Mouse (Mus musculus) lung, adult 2 months (tissue): ENCODE results near the gene Npdc1.

ENCODE experiments used
- CTCF ChIP-seq: fragments of 200-500 bp; IDR thresholded peaks from 2 replicates; pipeline ENCODE4 v1.5.1; 2011; ENCODE audit warnings: mild to moderate bottlenecking, low read length, control low read depth; ENCODE audit not compliant: insufficient read depth
- POLR2A ChIP-seq: fragments of 200-500 bp; IDR thresholded peaks from 2 replicates; pipeline ENCODE4 v1.6.1; 2011; ENCODE audit warnings: low read depth, mild to moderate bottlenecking, control low read depth, low read length, borderline replicate concordance; ENCODE audit errors: extremely low read depth

DNA sequence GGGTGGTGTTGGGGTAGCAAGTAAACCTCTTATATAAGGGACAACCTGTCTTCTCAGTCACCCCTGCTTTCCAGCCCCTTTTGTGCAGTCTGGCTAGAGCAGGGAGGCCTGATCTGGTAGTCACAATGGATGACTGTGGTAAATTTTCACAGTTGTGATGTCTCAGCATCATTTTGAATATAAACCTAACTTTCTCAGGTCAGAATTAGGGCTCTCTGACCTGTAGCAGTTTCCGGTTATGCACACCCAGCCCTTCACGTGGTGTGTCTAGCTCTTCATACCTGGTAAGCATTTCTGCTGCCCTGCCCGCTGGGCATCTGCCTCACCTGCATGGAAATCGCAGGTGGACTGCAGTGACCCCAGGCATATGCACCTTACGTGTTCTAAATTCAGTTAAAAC lies 28.1 kb downstream of the Npdc1 start:
- TF ChIP-seq CTCF (no peak), POLR2A (no peak)
